Mouse (Mus musculus) MEL (cell line): ENCODE data around the gene Gm11549.

Experiments used
- CHD1 ChIP-seq: IDR thresholded peaks from 2 replicates; pipeline ENCODE4 v1.6.1; 2012; ENCODE audit warnings: low read depth, mild to moderate bottlenecking, inconsistent platforms, low read length, improper control_type of control experiment
- CTCF ChIP-seq, 3 experiments: IDR thresholded peaks in 2 of 3; conservative IDR thresholded peaks in 1 of 3; 2 replicates each; pipeline ENCODE4 v1.5.1; 2011 to 2012; ENCODE audit warnings: low read length in 3 of 3, low read depth in 2 of 3, mild to moderate bottlenecking in 2 of 3, improper control_type of control experiment in 1 of 3, inconsistent platforms in 1 of 3, mixed read lengths in 1 of 3, moderate library complexity in 1 of 3; ENCODE audit not compliant: control insufficient read depth in 1 of 3, insufficient read depth in 1 of 3, poor library complexity in 1 of 3, severe bottlenecking in 1 of 3
- EP300 ChIP-seq, 2 experiments: IDR thresholded peaks; 2 replicates each; pipeline ENCODE4 v1.6.1; 2011; ENCODE audit warnings: improper control_type of control experiment in 2 of 2, low read length in 2 of 2, low read depth in 1 of 2, mild to moderate bottlenecking in 1 of 2
- HCFC1 ChIP-seq: IDR thresholded peaks from 2 replicates; pipeline ENCODE4 v1.6.1; 2012; ENCODE audit warnings: low read depth, mild to moderate bottlenecking, inconsistent platforms, low read length, improper control_type of control experiment, moderate library complexity
- MAZ ChIP-seq: IDR thresholded peaks from 2 replicates; pipeline ENCODE4 v1.6.1; 2012; ENCODE audit warnings: low read depth, mild to moderate bottlenecking, inconsistent platforms, low read length, improper control_type of control experiment
- MEF2A ChIP-seq: IDR thresholded peaks from 2 replicates; pipeline ENCODE4 v1.6.1; 2014; ENCODE audit warnings: low read depth, mild to moderate bottlenecking, inconsistent platforms, low read length, improper control_type of control experiment; ENCODE audit not compliant: poor library complexity, insufficient replicate concordance, severe bottlenecking; ENCODE audit errors: extremely low read depth
- POLR2A ChIP-seq, 2 experiments: IDR thresholded peaks; 2 replicates each; pipeline ENCODE4 v1.6.1; 2011 to 2012; ENCODE audit warnings: low read length in 2 of 2, mild to moderate bottlenecking in 2 of 2, control low read depth in 1 of 2, improper control_type of control experiment in 1 of 2, low read depth in 1 of 2, moderate library complexity in 1 of 2; ENCODE audit not compliant: control insufficient read depth in 1 of 2, insufficient read depth in 1 of 2, poor library complexity in 1 of 2
- UBTF ChIP-seq: IDR thresholded peaks from 2 replicates; pipeline ENCODE4 v1.6.1; 2012; ENCODE audit warnings: low read depth, mild to moderate bottlenecking, inconsistent platforms, low read length, improper control_type of control experiment, moderate library complexity, borderline replicate concordance; ENCODE audit not compliant: insufficient read depth
- USF2 ChIP-seq, 2 experiments: IDR thresholded peaks; 2 replicates each; pipeline ENCODE4 v1.6.1; 2011 to 2012; ENCODE audit warnings: improper control_type of control experiment in 2 of 2, low read length in 2 of 2, borderline replicate concordance in 1 of 2, inconsistent platforms in 1 of 2, low read depth in 1 of 2, mild to moderate bottlenecking in 1 of 2; ENCODE audit not compliant: insufficient read depth in 1 of 2
- ZC3H11A ChIP-seq: IDR thresholded peaks from 2 replicates; pipeline ENCODE4 v1.6.1; 2012; ENCODE audit warnings: low read depth, mild to moderate bottlenecking, inconsistent platforms, low read length, improper control_type of control experiment

GRCm38 (mm10) chr3:36480486-36480885 is 41.1 kb downstream of the Gm11549 start:
- TF ChIP-seq EP300 (IDR thresholded peaks at IDR 0.05; ENCODE audit: low read depth in 1 of 2, low read length in 2 of 2), result no peak
- no peak for TF ChIP-seq USF2 (IDR thresholded peaks at IDR 0.05; ENCODE audit: borderline replicate concordance in 1 of 2, insufficient read depth in 1 of 2, low read depth in 1 of 2, low read length in 2 of 2)
- no peak for TF ChIP-seq ZC3H11A
- no peak for TF ChIP-seq CTCF (IDR thresholded peaks at IDR 0.05 in 2 of 3, conservative IDR thresholded peaks at IDR 0.05 in 1 of 3; ENCODE audit: control insufficient read depth in 1 of 3, insufficient read depth in 1 of 3, low read depth in 2 of 3, low read length in 3 of 3, poor library complexity in 1 of 3, severe bottlenecking in 1 of 3)
- TF ChIP-seq UBTF, result no peak
- TF ChIP-seq MAZ, result no peak
- no peak for TF ChIP-seq CHD1
- no peak for TF ChIP-seq POLR2A (IDR thresholded peaks at IDR 0.05; ENCODE audit: control insufficient read depth in 1 of 2, insufficient read depth in 1 of 2, low read depth in 1 of 2, low read length in 2 of 2, poor library complexity in 1 of 2)
- no peak for TF ChIP-seq MEF2A
- no peak for TF ChIP-seq HCFC1
